Mouse (Mus musculus) B cell, adult 2 months (primary cell): ENCODE measurements at regions not wholly inside any gene's neighbourhood (a gene's known extent, or its start where the extent isn't known, plus 50 kb on each side); places are given as distances from the start of the nearest gene placed in this dataset.
"Not testable (repeated sequence)": the region's sequence is repeated elsewhere in the genome, so short reads cannot be mapped to it uniquely, and the experiment has no call there.

ENCODE experiments used
- DNase-seq, 2 experiments: peaks; one replicate each; pipeline ENCODE4 v3.0.0; 2022

GRCm38 (mm10) chr10:119094166-119094565 is 145.7 kb downstream of the Cand1 start:
- no peak for DNase-seq

GRCm38 (mm10) chr10:119087886-119088285 is 152.0 kb downstream of the Cand1 start:
- DNase-seq, result peak in 1 of 2 experiments; percentile 16

GRCm38 (mm10) chr10:119087071-119087665 is 152.7 kb downstream of the Cand1 start:
- DNase-seq, result no peak

- no peak for DNase-seq
Observed at GRCm38 (mm10) chr10:119086450-119086849, 153.4 kb downstream of the Cand1 start.

- DNase-seq, result no peak
Observed at GRCm38 (mm10) chr10:119083431-119083830, 156.4 kb downstream of the Cand1 start.

GRCm38 (mm10) chr10:119082861-119083260 is 157.0 kb downstream of the Cand1 start:
- no peak for DNase-seq

- not testable (repeated sequence) for DNase-seq
Observed at GRCm38 (mm10) chr10:119081766-119082165, 158.1 kb downstream of the Cand1 start.

- no peak for DNase-seq
Observed at GRCm38 (mm10) chr10:119076100-119076566, 163.7 kb downstream of the Cand1 start.

GRCm38 (mm10) chr10:119074887-119075286 is 165.0 kb downstream of the Cand1 start:
- DNase-seq, result no peak

- no peak for DNase-seq
Observed at GRCm38 (mm10) chr10:119073991-119074390, 165.9 kb downstream of the Cand1 start.

- no peak for DNase-seq
Observed at GRCm38 (mm10) chr10:119069410-119069809, 170.4 kb downstream of the Cand1 start.

- no peak for DNase-seq
Observed at GRCm38 (mm10) chr10:119067838-119068237, 172.0 kb downstream of the Cand1 start.

- no peak for DNase-seq
Observed at GRCm38 (mm10) chr10:119067366-119067765, 172.5 kb downstream of the Cand1 start.

GRCm38 (mm10) chr10:119065974-119066373 is 173.9 kb downstream of the Cand1 start:
- peak; percentile 77 to 81 for DNase-seq

- peak; percentile 25 to 31 for DNase-seq
Observed at GRCm38 (mm10) chr10:119065133-119065817, 174.6 kb downstream of the Cand1 start.

GRCm38 (mm10) chr10:119064218-119064617 is 175.6 kb downstream of the Cand1 start:
- no peak for DNase-seq

GRCm38 (mm10) chr10:119063209-119063699 is 176.6 kb downstream of the Cand1 start:
- DNase-seq, result no peak

- no peak for DNase-seq
Observed at GRCm38 (mm10) chr10:119061958-119062599, 177.8 kb downstream of the Cand1 start.

GRCm38 (mm10) chr10:119061349-119061850 is 178.5 kb downstream of the Cand1 start:
- no peak for DNase-seq

- DNase-seq, result no peak
Observed at GRCm38 (mm10) chr10:119058493-119059020, 181.3 kb downstream of the Cand1 start.

GRCm38 (mm10) chr10:119055199-119055785 is 184.6 kb downstream of the Cand1 start:
- no peak for DNase-seq
